Mouse (Mus musculus): ENCODE results near the gene Cyp3a13.
"Not testable (repeated sequence)": the region's sequence is repeated elsewhere in the genome, so short reads cannot be mapped to it uniquely, and the experiment has no call there.

Gene Cyp3a13

DNA sequence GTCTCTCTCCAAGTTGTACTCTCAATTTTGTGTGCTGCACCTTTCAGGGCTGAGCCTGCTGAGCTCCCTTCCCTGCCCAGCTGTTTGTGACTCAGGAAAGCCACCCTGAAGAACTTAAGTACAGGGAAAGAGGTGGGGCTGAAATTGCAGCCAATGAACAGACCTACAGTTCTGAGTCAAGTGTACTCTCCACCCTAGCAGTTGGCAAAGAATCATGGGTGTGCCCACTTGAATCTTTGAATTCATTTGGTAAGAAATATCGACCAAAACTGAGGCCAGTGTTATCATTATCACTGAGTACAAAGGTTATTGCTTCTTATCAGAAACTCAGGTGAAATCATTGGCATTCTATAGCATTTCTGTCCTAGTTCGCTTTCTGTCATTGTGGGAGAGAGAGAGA is at the start of gene Cyp3a13:
Cyp3a13 (minus strand) TSS at position 88 of the 400 bp plus-strand sequence.
- no peak for DNase-seq (ENCODE audit: low spot score)

- no peak for DNase-seq (ENCODE audit: low spot score)
These were observed 45.1 kb upstream of the Cyp3a13 start for GRCm38 (mm10) chr5:137966492-137966891.

DNA sequence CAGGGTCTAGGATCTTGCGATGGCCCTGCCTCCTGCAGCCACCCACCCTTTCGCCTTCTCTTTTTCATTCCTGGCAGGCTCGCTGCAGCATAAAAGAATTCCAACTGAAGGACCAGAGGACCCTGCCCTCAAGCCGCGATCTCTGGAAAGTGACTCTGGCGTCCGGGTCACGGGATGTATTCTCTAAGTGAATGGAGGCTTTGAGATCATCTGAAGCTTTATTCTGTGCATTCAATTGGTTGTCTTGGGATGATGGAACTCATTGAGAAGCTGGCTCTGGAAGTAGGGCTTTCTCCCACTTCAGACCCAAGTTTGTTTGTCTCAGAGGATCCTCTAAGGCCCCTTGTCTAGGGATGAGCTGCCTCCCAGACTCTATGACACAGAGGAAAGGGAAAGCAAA is 41.5 kb upstream of the Cyp3a13 start, which contains the start of gene Gjc3:
Gjc3 (minus strand) TSS at position 154 of the 400 bp plus-strand sequence.
- no peak for DNase-seq (ENCODE audit: low spot score)

- no peak for DNase-seq (ENCODE audit: low spot score)
These were observed 35.0 kb upstream of the Cyp3a13 start for GRCm38 (mm10) chr5:137956404-137956803.

- no peak for DNase-seq (ENCODE audit: low spot score)
These were observed 29.8 kb upstream of the Cyp3a13 start for GRCm38 (mm10) chr5:137951218-137951617.

DNA sequence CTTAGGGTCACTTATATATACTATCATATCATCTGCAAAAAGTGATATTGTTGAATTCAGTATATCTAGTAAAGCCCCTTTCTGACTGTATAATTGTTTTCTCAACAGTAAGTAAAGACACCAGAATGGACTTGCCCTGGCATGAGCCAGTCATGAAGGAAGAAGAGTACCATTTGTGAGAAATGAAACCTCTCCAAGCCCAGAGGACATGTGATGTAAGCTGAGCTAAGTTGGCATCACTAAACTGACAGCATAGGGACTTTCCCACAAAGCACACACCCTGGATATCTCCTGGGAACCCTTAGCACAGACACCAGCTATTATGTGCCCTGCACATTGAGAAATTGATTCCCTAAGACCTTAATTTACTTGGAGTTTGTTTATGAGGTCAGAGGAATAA is 25.9 kb upstream of the Cyp3a13 start:
- no peak for DNase-seq (ENCODE audit: low spot score)

DNA sequence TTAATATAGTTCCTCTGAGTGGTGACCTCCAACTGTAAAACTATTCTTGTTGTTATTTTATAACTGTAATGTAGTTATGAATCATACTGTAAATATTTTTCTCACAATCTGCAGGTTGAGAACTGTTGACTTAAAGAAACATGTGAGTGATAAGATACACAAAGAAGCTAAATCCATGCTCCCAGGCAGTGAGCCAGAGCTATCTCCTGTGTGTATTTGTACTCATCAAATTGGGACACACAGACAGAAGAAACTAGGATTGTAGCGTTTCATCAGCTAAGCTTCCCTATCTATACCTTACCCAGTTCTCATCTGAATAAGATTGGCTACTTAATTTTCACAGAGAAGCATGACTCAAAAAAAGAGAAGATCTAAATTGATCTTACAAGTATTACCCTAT is 21.7 kb upstream of the Cyp3a13 start:
- no peak for DNase-seq (ENCODE audit: low spot score)

- DNase-seq (ENCODE audit: low spot score) = no peak
These were observed 19.5 kb upstream of the Cyp3a13 start for GRCm38 (mm10) chr5:137940948-137941347.

DNA sequence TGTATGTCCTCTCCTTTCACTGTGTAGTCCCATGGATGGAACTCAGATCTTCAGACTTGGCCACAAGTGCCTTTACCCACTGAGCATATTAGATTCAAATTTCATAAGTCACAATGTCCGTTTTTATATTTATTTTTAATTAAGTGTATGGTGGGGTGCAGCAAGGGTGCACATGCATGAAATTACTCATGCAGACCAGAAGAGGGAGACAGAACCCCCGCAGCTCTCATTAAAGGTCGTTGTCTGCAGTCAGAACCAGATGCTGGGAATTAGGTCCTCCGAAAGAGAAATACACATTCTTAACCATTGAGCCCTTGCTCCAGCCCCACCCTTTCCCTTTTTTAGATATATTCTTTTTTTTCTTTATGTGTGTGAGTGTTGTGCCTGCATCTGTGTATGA is 15.8 kb upstream of the Cyp3a13 start:
- DNase-seq (ENCODE audit: low spot score) = no peak

DNA sequence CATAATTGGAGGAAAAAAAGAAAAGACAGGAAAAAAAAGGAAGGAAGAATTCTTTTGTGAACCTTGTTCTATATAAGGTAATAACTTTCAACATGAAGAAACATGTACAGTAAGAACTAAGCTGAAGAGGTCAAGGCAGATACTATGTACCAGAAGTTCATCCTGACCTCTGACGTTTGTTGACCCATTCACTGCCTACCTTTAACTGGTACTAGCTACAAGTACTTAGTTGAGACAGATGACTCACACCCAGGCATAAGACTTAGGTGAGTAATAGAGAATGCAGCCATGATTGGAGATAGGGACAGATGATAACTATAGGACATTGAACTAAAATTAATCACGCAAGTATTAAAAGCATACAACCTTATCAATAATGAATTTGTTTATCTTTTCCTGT is 15.1 kb upstream of the Cyp3a13 start:
- DNase-seq (ENCODE audit: low spot score) = no peak

DNA sequence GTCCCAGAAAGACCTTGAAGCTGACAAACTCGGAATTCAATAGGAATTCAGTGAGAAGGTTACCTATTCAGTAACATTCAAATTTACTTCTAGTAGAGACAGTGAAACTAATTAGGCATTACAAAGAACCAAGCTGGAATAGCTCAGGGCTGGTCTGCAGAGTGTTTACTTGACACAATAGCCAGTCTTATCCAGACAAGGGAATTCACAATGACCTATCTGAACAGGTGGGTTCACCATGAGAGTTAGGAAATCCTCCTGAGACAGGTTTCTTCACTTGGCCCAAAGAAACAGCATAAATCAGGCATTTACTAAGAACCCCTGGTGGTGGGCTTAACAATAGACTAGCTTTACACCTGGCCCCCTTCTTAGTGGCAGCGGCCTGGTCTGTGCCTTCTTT is 12.5 kb upstream of the Cyp3a13 start:
- DNase-seq (ENCODE audit: low spot score) = not testable (repeated sequence)

DNA sequence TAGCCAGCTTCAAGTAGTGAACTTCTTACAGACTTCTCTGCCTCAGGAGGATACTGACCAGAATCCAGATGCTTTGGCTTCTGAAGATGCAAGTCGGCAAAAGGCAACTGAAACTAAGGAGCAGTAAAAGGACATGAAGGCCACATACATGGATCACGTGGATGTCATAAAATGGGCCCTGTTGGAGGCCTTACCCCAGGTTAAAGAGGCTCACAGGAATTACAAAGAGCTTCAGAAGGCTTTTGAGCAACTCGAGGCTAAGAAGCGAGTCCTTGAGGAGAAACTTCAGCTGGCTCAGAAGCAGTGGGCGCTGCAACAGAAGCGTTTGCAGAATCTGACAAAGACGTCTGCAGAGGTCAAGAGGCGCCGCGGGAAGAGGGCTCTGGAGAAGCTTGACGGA is 7.0 kb upstream of the Cyp3a13 start:
- no peak for DNase-seq (ENCODE audit: low spot score)

GRCm38 (mm10) chr5:137922171-137922570 is 752 bp upstream of the Cyp3a13 start:
- DNase-seq (ENCODE audit: low spot score) = no peak

DNA sequence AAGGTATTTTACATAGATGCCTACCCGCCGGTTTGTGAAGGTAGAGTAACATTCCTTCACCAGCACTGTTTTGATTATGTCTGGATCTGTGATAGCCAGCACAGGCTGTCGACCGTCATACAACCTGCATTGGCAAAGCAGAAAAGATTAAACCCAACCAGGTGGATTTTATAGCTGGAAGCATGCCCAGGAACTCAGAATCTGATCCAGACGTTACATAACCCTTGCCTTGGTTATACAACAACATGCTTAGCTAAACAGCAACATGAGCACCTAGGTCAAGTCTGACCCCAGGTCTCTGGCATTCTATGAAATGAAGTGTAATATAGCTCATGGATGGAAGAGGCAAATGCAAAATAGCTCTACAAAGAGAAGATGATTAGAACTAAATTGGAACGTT is 5.9 kb downstream of the Cyp3a13 start:
- no peak for DNase-seq (ENCODE audit: low spot score)

DNA sequence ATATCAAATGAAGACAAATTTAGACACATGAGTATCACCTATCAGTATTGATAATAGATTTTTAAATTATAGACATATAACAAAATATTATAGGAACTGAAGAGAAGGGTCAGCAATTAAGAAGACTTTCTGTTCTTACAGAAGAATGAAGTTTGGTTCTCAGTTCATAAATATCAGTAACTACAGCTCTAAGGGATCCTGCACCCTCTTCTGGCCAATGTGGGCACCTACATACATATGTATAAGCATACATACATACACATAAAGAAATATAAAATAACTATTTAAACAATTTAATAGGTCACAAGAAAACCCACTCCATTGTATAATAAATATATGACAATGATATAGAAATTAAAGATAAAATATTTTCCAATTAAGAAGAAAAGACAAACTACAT is 6.9 kb downstream of the Cyp3a13 start:
- DNase-seq (ENCODE audit: low spot score) = no peak

DNA sequence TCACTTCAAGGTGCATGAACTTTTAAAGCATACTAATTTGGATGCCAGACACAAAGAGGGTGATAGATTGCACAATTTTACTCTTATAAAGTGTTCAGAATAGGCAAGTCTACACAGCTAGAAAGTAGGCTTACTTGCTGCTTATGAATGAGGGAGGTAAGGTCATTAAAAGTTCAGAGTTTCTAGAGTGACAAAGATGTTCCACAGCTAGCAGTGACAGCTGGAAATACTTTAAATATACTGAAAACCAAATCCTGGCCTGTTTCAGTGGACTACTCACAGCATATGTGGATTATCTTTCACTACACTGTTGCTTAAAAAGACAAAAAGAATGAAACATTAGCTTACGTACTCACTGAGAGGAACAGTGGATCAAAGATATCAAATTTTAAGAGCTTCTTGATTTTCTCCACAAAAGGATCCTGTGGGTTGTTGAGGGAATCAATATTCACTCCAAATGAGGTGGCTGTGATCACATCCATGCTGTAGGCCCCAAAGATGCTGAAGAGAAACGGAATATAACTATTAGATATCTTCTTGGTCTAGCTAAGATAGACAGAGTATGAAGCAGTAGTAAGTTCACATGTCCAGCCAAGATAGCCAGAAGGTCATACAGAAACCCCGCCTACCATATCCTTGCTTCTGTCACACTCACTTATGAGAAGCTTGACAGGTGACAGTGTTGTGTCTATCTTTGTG is 11.7 kb downstream of the Cyp3a13 start:
- DNase-seq (ENCODE audit: low spot score) = no peak

GRCm38 (mm10) chr5:137897812-137898211 is 23.6 kb downstream of the Cyp3a13 start:
- no peak for DNase-seq (ENCODE audit: low spot score)

DNA sequence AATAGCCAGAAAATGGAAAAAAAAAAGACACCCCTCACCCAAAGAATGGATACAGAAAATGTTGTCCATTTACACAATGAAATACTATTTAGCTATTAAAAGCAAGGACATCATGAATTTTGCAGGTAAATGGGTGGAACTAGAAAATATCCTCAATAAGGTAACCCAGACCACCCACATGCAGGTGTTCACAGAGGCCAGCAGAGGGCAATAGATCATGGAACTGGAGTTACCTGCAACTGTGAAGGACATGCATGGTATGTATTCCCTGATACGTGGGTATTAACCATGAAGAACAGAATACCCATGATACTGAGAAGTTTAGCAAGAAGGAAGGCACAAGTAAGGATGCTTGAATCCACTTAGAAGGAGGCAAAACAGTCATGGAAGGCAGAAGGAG is 28.5 kb downstream of the Cyp3a13 start:
- DNase-seq (ENCODE audit: low spot score) = no peak

DNA sequence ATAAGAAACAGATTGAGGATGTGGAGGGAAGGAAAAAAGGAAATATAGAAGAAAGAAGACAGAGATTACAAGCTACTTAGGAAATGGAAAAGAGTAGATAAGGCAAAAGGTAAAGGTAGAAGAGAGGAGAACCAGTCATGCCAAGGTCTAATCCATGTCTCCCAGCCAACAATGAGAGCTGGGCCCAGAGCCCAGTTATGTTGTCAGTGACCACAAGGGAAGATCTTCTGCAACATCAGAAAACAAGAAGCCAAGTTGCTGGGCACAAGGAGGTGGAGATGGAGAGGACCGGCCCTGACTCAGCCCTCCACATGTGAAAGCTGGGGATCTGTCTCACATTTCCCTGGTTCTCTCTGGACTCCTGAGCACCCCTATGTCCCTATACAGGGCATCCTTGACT is 33.8 kb downstream of the Cyp3a13 start:
- DNase-seq (ENCODE audit: low spot score) = no peak

DNA sequence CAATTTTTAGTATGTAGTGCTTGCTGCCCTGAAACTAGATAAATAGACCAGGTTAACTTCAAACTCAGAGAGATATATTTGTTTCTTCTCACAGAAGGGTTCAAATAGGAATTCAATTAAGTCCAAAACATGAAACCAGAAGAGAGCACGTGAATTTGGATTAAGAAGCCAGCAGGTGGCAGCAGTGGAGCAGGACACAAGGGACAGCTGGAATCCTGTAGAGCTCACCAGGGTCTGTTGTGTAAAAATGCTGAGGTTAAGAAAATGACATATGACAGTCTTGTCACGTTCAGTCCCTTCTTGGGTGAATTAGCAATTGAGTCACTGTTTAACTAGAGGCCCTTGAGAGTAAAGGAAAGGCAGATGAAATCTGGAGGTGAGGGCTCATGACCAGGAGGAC is 35.5 kb downstream of the Cyp3a13 start:
- DNase-seq (ENCODE audit: low spot score) = peak; percentile 48

DNA sequence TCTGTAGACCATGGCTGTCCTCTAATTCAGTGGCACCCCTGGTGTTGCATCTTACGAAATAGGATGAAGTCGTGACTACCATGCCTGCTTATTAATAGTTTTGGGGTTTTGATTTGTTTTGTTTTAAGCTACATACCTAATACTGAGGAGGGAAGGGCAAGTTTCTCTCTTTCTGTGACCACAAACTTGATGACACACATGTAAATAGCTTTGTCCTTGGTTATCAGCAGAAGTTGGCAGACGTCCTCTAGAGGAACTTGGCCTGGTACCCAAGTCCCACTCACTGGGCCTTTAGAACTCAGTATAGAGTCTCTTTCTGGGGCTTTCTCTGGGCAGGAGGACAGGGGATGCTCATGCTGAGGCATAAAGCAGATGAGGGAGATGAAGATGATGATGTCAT is 38.1 kb downstream of the Cyp3a13 start:
- no peak for DNase-seq (ENCODE audit: low spot score)

GRCm38 (mm10) chr5:137882922-137883321 is 38.5 kb downstream of the Cyp3a13 start:
- DNase-seq (ENCODE audit: low spot score) = no peak

DNA sequence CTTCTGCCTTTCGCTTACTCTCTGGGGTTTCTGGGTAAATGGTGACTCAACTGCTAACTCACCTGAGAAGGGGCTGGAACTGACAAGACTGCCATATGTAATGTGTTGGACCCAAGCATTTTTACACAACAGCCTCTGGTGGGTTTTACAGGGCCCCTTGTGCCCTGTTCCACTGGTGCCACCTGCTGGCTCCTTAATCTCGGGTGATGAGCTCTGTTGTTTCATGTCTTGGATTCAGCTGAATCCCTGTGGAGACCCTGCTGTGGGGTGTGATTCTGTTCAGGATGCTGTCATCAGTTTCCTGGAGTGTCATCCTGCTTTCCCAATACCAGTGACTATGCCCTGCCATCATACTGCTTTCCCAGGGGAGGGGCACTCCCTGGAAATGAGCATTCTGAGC is 43.6 kb downstream of the Cyp3a13 start:
- DNase-seq (ENCODE audit: low spot score) = no peak

DNA sequence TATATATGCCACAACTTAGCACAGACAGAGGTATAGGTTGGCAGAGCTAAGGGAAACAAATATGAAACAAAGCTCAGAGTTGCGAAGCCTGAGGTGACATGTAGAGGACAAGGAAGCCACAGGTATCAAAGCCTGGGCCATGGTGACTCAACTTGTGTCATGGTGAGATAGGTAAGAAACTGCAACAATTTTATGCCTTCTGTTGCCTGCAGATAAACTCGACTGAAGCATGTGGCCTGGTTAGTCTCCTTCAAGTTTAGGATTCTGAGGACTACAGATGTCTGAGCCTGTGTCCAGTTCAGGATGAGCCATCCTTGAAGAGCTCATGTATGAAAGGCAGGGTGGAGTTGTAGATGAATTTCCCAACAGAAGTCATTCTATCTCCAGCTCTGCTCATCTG is 46.4 kb downstream of the Cyp3a13 start:
- DNase-seq (ENCODE audit: low spot score) = no peak

GRCm38 (mm10) chr5:137872381-137872702 is 49.1 kb downstream of the Cyp3a13 start:
- DNase-seq (ENCODE audit: low spot score) = not testable (repeated sequence)
